Mouse (Mus musculus) megakaryocyte, embryonic 14.5 days (primary cell): ENCODE data around the gene Zfp385b. TPM values are rescaled to one million over a fixed set of nuclear protein-coding genes. Genes with fewer than 3 reads are reported as not detected.

Experiments used
- H3K27me3 ChIP-seq: replicated peaks from 2 replicates; pipeline ENCODE3; 2012; ENCODE audit warnings: inconsistent platforms
- H3K36me3 ChIP-seq: replicated peaks from 2 replicates; pipeline ENCODE3; 2012; ENCODE audit warnings: low read length, inconsistent platforms, mixed read lengths
- H3K4me1 ChIP-seq: 2 replicates; pipeline ENCODE4 v1.6.1; 2012; ENCODE audit warnings: inconsistent platforms
- H3K4me3 ChIP-seq: replicated peaks from 2 replicates; pipeline ENCODE3; 2012; ENCODE audit warnings: moderate library complexity, mild to moderate bottlenecking, inconsistent platforms
- H3K9me3 ChIP-seq: 2 replicates; pipeline ENCODE4 v1.6.1; 2012; ENCODE audit warnings: inconsistent platforms
- FLI1 ChIP-seq: IDR thresholded peaks from 2 replicates; pipeline ENCODE4 v1.6.1; 2012; ENCODE audit warnings: low read length, inconsistent platforms, mixed read lengths
- GATA1 ChIP-seq: IDR thresholded peaks from 3 replicates; pipeline ENCODE4 v1.6.1; 2012; ENCODE audit warnings: mixed read lengths, low read length, inconsistent platforms, borderline replicate concordance
- polyA plus RNA-seq: library from polyadenylated mRNA; stranded (reverse); fragments of >175 nt; gene quantifications from 2 replicates; pipeline ENCODE4 v1.2.3, GENCODE M21; 2012; ENCODE audit warnings: low replicate concordance; ENCODE audit not compliant: insufficient read depth

Gene Zfp385b
- polyA plus RNA-seq, 1 experiment = not detected

GRCm38 (mm10) chr2:77795859-77796552, 23.4 kb downstream of the Zfp385b start:
- no peak for TF ChIP-seq FLI1
- no peak for TF ChIP-seq GATA1
- H3K9me3 ChIP-seq = peaks cover 13% of the 10 kb centered on the region; the same call in 1 of the 2 replicates
- H3K4me3 ChIP-seq = no peak overlapping the region

GRCm38 (mm10) chr2:77790846-77791245, 28.6 kb downstream of the Zfp385b start:
- Histone ChIP-seq H3K36me3 (no peaks in the 10 kb centered on the region), H3K4me3 (no peak overlapping the region), H3K4me1 (no peaks in the 10 kb centered on the region), H3K27me3 (no peaks in the 10 kb centered on the region), H3K9me3 (peaks cover 15% of the 10 kb centered on the region)
- TF ChIP-seq FLI1 (no peak), GATA1 (no peak)

More at GRCm38 (mm10) chr2:77795859-77796552, 23.4 kb downstream of the Zfp385b start:
- Histone ChIP-seq H3K36me3 (no peaks in the 10 kb centered on the region), H3K4me1 (no peaks in the 10 kb centered on the region), H3K27me3 (no peaks in the 10 kb centered on the region)

GRCm38 (mm10) chr2:77790295-77790694, 29.1 kb downstream of the Zfp385b start:
- Histone ChIP-seq H3K4me3 (no peak overlapping the region), H3K27me3 (no peaks in the 10 kb centered on the region), H3K4me1 (no peaks in the 10 kb centered on the region), H3K9me3 (peaks cover 15% of the 10 kb centered on the region), H3K36me3 (no peaks in the 10 kb centered on the region)
- no peak for TF ChIP-seq FLI1
- no peak for TF ChIP-seq GATA1

DNA sequence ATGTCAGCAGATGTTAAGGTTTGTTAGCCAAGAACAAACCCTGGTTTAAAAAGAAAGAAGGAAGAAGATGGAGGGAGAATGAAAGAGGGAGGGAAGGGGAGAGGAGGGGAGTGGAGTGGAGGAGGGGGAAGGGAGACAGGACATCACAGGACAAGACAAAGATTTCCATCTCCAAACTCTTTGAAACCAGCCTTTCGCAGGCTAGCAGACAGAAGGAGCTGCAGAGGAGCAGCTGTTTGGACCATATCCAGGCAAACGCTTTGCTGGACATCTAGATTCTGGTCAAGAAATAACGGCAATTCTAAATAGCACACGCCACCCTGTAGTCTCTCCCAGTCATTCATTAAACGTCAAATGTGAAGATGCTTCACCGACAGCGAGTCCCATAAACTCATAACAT, 38.0 kb downstream of the Zfp385b start:
- no peaks in the 10 kb centered on the region for H3K4me1 ChIP-seq
- no peaks in the 10 kb centered on the region for H3K27me3 ChIP-seq
- H3K4me3 ChIP-seq = no peak overlapping the region
- no peak for TF ChIP-seq FLI1
- TF ChIP-seq GATA1 = no peak
- peaks cover 10% of the 10 kb centered on the region for H3K9me3 ChIP-seq
- no peaks in the 10 kb centered on the region for H3K36me3 ChIP-seq

GRCm38 (mm10) chr2:77777781-77778180, 41.7 kb downstream of the Zfp385b start:
- TF ChIP-seq FLI1 (no peak), GATA1 (no peak)
- H3K4me1 ChIP-seq = no peaks in the 10 kb centered on the region
- peak overlapping the region; percentile 51 for H3K4me3 ChIP-seq
- H3K27me3 ChIP-seq = no peaks in the 10 kb centered on the region
- peaks cover 2% of the 10 kb centered on the region; the same call in 1 of the 2 replicates for H3K9me3 ChIP-seq
- no peaks in the 10 kb centered on the region for H3K36me3 ChIP-seq

DNA sequence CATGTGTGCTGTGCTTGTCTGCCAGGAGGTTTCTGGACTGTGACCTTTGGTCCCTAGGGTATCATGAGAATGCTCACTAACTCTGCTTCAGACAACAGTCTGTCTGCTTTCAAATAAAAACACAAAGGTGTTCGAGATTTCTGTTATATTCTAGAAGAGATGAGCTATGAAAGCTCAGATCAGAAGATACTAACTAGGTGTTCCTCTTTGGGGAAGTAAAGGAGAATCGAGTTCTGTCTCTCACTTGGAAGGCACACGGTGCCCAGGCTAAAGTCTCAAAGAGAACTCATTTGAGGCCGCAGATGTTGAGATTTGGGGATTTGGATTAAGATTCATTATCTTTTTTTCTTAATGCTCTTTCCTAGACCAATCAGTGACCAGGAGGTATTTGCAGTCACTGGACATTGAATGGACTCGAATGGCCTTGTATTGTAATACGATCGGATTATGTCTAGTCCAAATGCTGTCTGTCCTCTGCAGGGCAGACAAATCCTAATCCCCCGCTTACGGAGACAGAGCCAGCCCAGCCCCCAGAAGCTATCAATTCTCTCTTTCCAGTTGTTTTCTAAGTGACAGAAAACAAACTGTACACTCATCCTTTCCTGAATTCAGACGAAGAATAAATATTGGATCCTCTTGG, 42.3 kb downstream of the Zfp385b start:
- TF ChIP-seq GATA1 (no peak), FLI1 (no peak)
- Histone ChIP-seq H3K4me1 (no peaks in the 10 kb centered on the region), H3K9me3 (peaks cover 7% of the 10 kb centered on the region; the same call in 1 of the 2 replicates), H3K36me3 (no peaks in the 10 kb centered on the region), H3K4me3 (no peak overlapping the region), H3K27me3 (no peaks in the 10 kb centered on the region)

DNA sequence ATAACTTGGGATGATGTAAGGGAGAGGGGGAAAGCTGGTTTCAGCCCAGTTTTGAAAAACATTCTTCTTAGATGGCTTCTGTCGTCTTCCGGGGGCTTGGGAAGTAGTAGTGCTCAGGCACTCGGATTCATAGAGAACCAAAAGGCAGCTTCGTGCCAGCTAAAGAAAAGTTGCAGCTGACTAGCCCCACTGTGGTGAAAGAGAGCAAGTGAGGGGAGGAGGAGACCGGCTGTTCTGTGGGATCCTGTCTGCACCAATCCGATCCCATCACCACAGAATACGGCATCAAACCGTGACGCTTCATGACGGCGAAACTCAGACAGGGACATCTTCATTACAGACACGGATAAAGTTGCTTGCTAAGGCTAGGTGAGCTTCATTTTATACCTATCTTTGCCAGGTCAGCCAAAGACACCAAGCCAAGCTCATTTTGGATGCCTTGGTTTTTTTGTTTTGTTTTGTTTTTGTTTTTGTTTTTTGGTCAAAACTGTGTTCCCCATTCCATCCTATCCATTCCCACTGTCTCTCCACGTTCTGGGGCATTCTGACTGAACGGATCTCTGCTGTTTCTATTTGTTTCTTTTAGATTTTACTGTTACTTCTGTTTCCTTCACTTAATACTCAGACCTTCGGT, 44.1 kb downstream of the Zfp385b start:
- Histone ChIP-seq H3K4me3 (no peak overlapping the region), H3K4me1 (no peaks in the 10 kb centered on the region), H3K9me3 (peaks cover 11% of the 10 kb centered on the region; the same call in 1 of the 2 replicates)

GRCm38 (mm10) chr2:77770056-77770697, 49.3 kb downstream of the Zfp385b start:
- Histone ChIP-seq H3K9me3 (peaks cover 18% of the 10 kb centered on the region; the same call in 1 of the 2 replicates), H3K36me3 (no peaks in the 10 kb centered on the region), H3K4me1 (no peaks in the 10 kb centered on the region), H3K27me3 (no peaks in the 10 kb centered on the region), H3K4me3 (no peak overlapping the region)
- no peak for TF ChIP-seq GATA1
- no peak for TF ChIP-seq FLI1

More for the DNA sequence above, 44.1 kb downstream of the Zfp385b start:
- no peak for TF ChIP-seq FLI1
- TF ChIP-seq GATA1 = no peak
- Histone ChIP-seq H3K27me3 (no peaks in the 10 kb centered on the region), H3K36me3 (no peaks in the 10 kb centered on the region)

DNA sequence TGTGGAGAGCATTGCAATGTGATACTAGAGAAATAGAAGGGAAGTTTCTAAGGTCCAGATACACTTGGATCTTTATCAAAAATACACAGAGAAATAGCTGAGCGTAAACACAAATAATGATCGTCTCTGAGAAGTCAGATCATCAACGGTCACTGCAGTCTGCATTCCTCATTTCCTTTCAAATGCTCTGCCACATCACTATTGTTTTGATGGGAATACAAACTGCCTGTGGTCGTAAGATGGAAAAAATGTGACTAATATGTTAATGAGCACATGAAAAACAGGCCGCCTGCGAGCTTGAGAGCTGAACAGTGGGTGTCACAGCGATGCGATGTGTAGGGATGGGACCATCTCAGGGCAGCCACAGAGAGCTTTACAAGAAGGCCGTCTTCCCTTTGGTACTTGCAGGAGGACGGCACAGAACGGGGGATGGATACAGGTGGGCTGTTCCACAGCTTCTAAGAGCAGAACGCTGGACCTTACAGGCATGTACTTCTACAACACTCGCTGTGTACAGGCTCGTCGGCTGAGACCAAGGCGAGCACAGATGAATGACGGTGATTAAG, 51.0 kb downstream of the Zfp385b start:
- no peak overlapping the region for H3K4me3 ChIP-seq
- no peaks in the 10 kb centered on the region for H3K36me3 ChIP-seq
- no peaks in the 10 kb centered on the region for H3K27me3 ChIP-seq
- H3K9me3 ChIP-seq = peaks cover 18% of the 10 kb centered on the region; the same call in 1 of the 2 replicates
- H3K4me1 ChIP-seq = no peaks in the 10 kb centered on the region
- no peak for TF ChIP-seq FLI1
- no peak for TF ChIP-seq GATA1
